Mouse (Mus musculus) cortical plate, adult 2 months (tissue): ENCODE measurements around the gene Noc4l.

ENCODE experiments used
- CTCF ChIP-seq: fragments of 200-500 bp; IDR thresholded peaks from 2 replicates; pipeline ENCODE4 v1.5.1; 2011; ENCODE audit warnings: mild to moderate bottlenecking, control low read depth, low read length; ENCODE audit not compliant: insufficient read depth; ENCODE audit errors: extremely low read depth
- POLR2A ChIP-seq: fragments of 200-500 bp; IDR thresholded peaks from 2 replicates; pipeline ENCODE4 v1.6.1; 2011; ENCODE audit warnings: mild to moderate bottlenecking, low read length, control low read depth; ENCODE audit not compliant: insufficient read depth; ENCODE audit errors: extremely low read depth

DNA sequence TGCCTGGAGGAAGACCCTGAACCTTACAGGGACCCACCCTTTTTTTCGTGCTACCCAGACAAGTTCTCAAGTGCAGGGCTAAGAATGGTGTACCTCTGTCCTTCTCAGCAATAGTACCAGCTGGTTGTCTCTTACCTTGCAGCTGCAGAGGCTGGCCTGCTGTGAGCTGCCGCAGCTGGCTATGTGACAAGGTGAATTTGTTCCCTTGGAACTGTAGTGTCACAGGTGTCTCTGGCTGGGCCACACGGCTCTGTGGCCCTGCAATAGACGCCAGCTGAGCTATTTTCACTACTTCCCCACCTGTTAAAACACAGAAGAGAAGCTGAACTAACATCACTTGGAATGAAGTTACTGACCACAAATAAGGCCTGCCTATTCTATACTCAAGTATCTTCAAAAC lies 45.4 kb upstream of the Noc4l start:
- TF ChIP-seq CTCF (no peak), POLR2A (no peak)
